Mouse (Mus musculus) hematopoietic stem cell, adult 5-6 weeks (primary cell): ENCODE data around the gene Rgn. TPM values are rescaled to one million over a fixed set of nuclear protein-coding genes. Genes with fewer than 3 reads are reported as not detected.

Experiments used
- ATAC-seq, 2 experiments: fragments of 125-278 bp in 1 of 2; replicated peaks in 1 of 2; 2 replicates each; pipeline ENCODE4 v1.8.0; 2016 to 2017; ENCODE audit warnings: inconsistent platforms in 2 of 2, mild to moderate bottlenecking in 2 of 2, moderate number of reproducible peaks in 2 of 2, low read depth in 1 of 2, moderate TSS enrichment in 1 of 2; ENCODE audit not compliant: low FRiP score in 2 of 2, poor library complexity in 2 of 2, severe bottlenecking in 2 of 2, insufficient read depth in 1 of 2, low TSS enrichment in 1 of 2
- total RNA-seq: library from RNA; stranded (forward); fragments of 172-1452, 232-1000 nt; gene quantifications from 2 replicates; pipeline ENCODE4 v1.2.3, GENCODE M21; 2017

Gene Rgn
- not detected in 2 replicates for total RNA-seq

GRCm38 (mm10) chrX:20549532-20549931, at the start of gene Rgn:
TSS of gene Rgn (plus strand) at chrX:20549787.
- no peak for ATAC-seq

DNA sequence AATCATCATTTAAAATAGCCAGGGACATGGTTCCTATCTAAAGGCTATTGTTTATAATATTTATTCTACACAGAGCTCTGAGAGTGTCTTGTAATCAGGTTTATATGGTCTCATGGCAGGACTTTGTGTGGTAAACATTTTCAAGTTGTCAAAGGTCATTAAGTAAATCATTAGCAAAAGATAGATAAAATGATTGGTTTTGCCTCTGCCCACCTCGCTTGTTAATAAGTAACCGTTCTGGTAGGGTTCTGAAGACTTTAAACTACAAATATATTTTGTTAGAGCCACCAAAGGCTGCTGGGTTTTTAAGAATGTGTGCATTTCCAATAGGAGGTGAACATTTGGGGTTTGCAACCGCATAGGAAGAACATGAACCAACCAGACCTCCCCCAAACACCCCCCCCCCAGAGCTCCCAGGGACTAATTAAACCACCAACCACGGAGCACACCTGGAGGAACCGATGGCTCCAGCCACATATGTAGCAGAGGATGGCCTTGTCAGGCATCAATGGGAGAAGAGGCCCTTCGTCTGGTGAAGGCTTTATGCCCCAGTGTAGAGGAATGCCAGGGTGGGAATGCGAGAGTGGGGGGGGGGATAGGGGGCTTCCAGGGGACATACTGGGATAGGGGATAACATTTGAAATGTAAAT, 29.2 kb upstream of the Rgn start:
- ATAC-seq = no peak

DNA sequence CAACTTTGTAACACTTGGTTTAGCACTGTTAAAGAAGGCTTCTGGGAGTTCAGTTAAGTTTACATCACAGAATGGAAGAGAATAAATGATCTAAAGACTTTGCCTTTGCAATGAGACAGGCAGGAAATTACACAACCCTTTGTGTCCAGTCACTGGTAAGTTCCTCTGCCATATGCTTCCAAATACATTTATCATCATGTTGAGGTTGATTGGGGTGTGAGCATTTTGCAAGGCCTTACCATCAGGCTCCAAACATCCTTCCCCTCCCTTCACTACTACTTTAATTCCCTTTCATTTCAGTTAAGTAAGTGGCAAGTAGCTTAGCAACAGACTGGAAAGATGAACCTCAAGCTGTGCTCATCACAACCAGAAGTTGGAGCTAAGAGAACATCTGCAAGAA, 28.0 kb upstream of the Rgn start:
- no peak for ATAC-seq

- no peak for ATAC-seq
Measured at GRCm38 (mm10) chrX:20532621-20533020, 17.0 kb upstream of the Rgn start.

DNA sequence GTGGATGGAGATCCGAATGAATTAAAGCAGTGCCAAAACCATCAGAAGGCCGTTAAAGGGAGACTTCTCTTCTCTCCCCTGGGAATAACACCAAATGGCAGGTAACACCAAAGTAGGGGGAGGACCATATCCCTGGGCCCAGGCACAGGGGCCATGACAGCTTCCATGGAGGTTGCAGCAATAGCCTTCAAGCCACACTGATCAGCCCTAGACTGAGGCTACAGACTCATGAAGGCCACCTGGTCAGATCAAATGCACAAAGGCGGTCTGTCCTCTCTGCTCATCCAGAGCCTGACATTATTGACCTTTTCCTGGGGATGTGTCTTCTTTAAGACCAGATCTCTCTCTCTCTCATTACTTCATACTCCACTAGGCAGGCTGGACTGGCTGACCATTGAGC, 5.7 kb upstream of the Rgn start:
- ATAC-seq = no peak

DNA sequence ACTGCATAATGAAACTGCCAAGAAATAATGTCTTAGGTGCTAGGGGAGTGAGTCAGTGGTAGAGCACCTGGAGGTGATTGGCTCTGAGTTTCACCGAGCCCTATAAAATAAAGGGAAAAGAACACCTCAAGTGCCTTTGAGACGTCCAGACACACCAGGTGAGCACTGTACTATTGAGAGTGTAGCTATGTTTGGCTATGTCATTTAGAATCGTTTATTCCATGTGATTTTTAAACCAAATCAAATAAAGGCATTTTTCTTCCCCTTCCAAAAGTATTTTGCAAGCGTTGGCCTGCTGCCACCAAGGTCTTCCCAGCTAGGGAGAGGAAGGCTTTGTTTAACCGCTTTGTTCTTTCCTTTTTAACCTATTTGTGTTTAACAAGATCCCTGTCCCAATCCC, 2.0 kb upstream of the Rgn start:
- no peak for ATAC-seq

- no peak for ATAC-seq
Measured at GRCm38 (mm10) chrX:20548011-20548879, 1.3 kb upstream of the Rgn start.

GRCm38 (mm10) chrX:20548880-20549440, 627 bp upstream of the Rgn start:
- ATAC-seq = no peak

DNA sequence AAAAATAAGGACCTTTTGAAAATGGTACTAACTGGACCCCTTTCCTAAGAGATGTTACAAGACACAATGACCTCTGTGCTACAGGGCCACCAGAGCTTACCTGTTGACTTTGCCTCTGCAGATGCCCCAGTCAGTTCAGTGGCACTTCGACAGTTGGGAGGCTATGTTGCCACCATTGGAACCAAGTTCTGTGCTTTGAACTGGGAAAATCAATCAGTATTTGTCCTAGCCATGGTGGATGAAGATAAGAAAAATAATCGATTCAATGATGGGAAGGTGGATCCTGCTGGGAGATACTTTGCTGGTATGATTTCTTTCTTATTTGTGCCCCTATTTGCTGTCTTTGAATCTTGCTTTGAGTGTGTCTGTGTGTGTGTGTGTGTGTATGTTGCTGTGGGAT, 2.6 kb downstream of the Rgn start:
- ATAC-seq = no peak

- ATAC-seq = no peak
Measured at GRCm38 (mm10) chrX:20561846-20562245, 12.3 kb downstream of the Rgn start.

GRCm38 (mm10) chrX:20563941-20564340, 14.4 kb downstream of the Rgn start:
- ATAC-seq = no peak

DNA sequence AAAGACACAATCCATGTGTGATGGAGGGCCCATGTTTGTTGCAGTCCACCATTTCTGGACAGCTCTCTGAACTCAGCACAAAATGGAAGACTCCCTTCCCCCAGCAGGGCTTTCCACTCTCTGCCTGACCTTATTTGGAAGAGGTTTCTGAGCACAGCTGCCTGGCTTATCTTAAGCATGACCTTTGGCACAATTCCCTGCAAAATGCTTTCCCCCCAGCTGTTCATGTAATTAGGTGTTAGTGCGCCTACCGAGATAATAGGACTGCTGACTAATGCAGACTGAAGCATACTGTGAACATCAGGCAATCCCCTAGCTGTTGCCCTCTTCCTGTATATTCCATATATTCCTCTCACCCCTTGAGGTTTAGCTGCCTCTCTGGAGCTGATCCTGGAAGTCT, 21.4 kb downstream of the Rgn start:
- ATAC-seq = no peak

DNA sequence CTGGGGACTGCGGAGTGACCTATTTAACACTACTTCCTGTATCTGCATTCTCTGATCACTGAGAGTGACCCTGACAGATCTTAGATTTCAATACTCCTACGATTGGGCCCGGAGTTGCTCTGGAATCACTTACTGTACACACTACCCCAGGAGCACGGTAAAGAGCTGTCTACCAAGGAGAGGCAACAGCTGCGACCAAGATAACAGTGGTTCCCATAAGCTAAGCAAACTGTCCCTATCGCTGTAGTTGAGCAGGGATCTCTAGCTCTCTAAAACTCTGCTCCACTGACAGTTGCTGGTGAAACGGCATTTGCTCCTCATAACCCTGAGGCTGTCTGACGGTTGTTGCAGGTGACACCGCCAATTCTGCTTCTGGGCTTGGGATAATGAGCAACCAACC, 23.1 kb downstream of the Rgn start:
- no peak for ATAC-seq

GRCm38 (mm10) chrX:20573927-20574326, 24.3 kb downstream of the Rgn start:
- no peak; a peak in 1 of 4 replicates for ATAC-seq

GRCm38 (mm10) chrX:20587968-20588367, 38.4 kb downstream of the Rgn start:
- ATAC-seq = no peak

DNA sequence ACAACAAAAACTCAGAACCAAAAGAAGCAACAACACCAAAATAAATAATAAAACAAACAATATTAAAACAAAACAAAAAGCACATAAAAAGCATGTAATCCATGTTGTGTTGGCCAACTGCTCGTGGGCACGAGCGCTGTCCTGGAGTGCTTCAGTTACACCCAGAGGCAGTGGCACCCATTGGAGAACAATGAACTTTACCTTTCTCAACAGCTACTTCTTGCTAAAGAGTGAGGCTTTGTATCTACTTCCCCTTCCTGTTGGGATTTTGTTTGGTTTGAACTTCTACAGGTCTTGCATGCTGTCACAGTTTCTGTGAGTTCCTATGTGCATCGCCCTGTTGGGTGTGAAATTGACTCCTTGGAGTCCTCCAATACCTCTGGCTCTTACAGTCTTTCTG, 58.9 kb downstream of the Rgn start:
- peak in 1 of 2 experiments; percentile 10; a peak in 1 of 4 replicates for ATAC-seq
